Mouse (Mus musculus): ENCODE results near the gene Rtn3.

- TF ChIP-seq CTCF (IDR thresholded peaks at IDR 0.05; ENCODE audit: control insufficient read depth, insufficient read depth, insufficient read length) (no peak), FOSL1 (IDR thresholded peaks at IDR 0.05; ENCODE audit: insufficient read depth, low read length, poor library complexity, severe bottlenecking) (no peak), MAX (IDR thresholded peaks at IDR 0.05) (no peak), CEBPB (IDR thresholded peaks at IDR 0.05; ENCODE audit: low read depth) (no peak), MYOG (IDR thresholded peaks at IDR 0.05; ENCODE audit: control insufficient read depth, extremely low read depth, insufficient read length) (no peak)
Measured at GRCm38 (mm10) chr19:7416834-7417735, 66.0 kb downstream of the Rtn3 start, which contains the start of gene 2700081O15Rik.

Data from C2C12 (cell line).